Mouse (Mus musculus): ENCODE results near the gene Gata1. TPM values are rescaled to one million over a fixed set of nuclear protein-coding genes. Genes with fewer than 3 reads are reported as not detected.

Gata1 gene
- polyA plus RNA-seq, 1 experiment = 25.7 TPM

GRCm38 (mm10) chrX:7967596-7968201, 10.2 kb downstream of the Gata1 start:
- TF ChIP-seq POLR2A (IDR thresholded peaks at IDR 0.05; ENCODE audit: low read depth, low read length) (no peak), CTCF (IDR thresholded peaks at IDR 0.05; ENCODE audit: extremely low read depth, insufficient read depth, insufficient read length, insufficient replicate concordance) (no peak)
- no peak for DNase-seq (ENCODE audit: low read depth in 1 of 2, low spot score in 2 of 2)
- whole genome bisulfite sequencing = 63% methylated on average over 9 of the region's 9 CpGs
- Histone ChIP-seq H3K4me3 (ENCODE audit: extremely low read depth, insufficient read depth, insufficient read length) (no peak overlapping the region), H3K36me3 (ENCODE audit: control insufficient read depth, insufficient read depth, low read length) (no peaks in the 10 kb centered on the region), H3K27ac (ENCODE audit: insufficient read depth, low read length) (peak overlapping the region; percentile 35; the same call in 1 of the 2 replicates), H3K27me3 (ENCODE audit: control insufficient read depth, insufficient read depth, low read length) (no peaks in the 10 kb centered on the region), H3K4me1 (ENCODE audit: control insufficient read depth, insufficient read depth, insufficient read length) (peaks cover 6% of the 10 kb centered on the region; the same call in 1 of the 2 replicates)

DNA sequence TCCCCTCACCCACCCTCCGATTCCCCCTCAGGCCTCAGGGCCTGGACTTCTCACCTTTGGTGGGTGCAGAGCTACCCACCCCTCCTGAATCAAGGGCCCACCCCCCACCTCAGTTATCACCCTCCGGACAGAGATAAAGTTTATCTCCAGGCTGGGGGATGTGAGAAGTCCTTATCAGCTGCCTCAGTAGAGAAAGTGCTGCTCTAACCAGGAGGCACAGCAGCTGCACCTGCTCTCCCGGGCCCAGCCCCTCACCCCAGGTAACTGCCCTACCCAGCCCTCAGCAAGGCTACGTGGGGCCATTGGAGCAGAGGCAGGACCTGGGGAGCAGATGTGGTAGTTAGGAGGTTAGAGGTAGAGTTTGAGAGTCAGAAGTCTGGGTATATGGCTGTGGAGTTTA, 11.7 kb downstream of the Gata1 start:
- no peak for DNase-seq (ENCODE audit: low read depth in 1 of 2, low spot score in 2 of 2)
- H3K27me3 ChIP-seq (ENCODE audit: control insufficient read depth, insufficient read depth, low read length) = no peaks in the 10 kb centered on the region
- TF ChIP-seq CTCF (IDR thresholded peaks at IDR 0.05; ENCODE audit: extremely low read depth, insufficient read depth, insufficient read length, insufficient replicate concordance) (no peak), POLR2A (IDR thresholded peaks at IDR 0.05; ENCODE audit: low read depth, low read length) (no peak)
- peak overlapping the region; percentile 14; the same call in 1 of the 2 replicates for H3K4me3 ChIP-seq (ENCODE audit: extremely low read depth, insufficient read depth, insufficient read length)
- H3K36me3 ChIP-seq (ENCODE audit: control insufficient read depth, insufficient read depth, low read length) = no peaks in the 10 kb centered on the region
- no peak overlapping the region; the same call in 1 of the 2 replicates for H3K27ac ChIP-seq (ENCODE audit: insufficient read depth, low read length)
- H3K4me1 ChIP-seq (ENCODE audit: control insufficient read depth, insufficient read depth, insufficient read length) = peaks cover 6% of the 10 kb centered on the region; the same call in 1 of the 2 replicates
- 71% methylated on average over 4 of the region's 4 CpGs for WGBS

- 40% methylated on average over 7 of the region's 7 CpGs for WGBS
- Histone ChIP-seq H3K36me3 (ENCODE audit: control insufficient read depth, insufficient read depth, low read length) (no peaks in the 10 kb centered on the region), H3K4me3 (ENCODE audit: extremely low read depth, insufficient read depth, insufficient read length) (no peak overlapping the region), H3K4me1 (ENCODE audit: control insufficient read depth, insufficient read depth, insufficient read length) (peaks cover 6% of the 10 kb centered on the region; the same call in 1 of the 2 replicates), H3K27me3 (ENCODE audit: control insufficient read depth, insufficient read depth, low read length) (no peaks in the 10 kb centered on the region), H3K27ac (ENCODE audit: insufficient read depth, low read length) (no peak overlapping the region)
- no peak for DNase-seq (ENCODE audit: low read depth in 1 of 2, low spot score in 2 of 2)
- TF ChIP-seq POLR2A (IDR thresholded peaks at IDR 0.05; ENCODE audit: low read depth, low read length) = no peak
- no peak for TF ChIP-seq CTCF (IDR thresholded peaks at IDR 0.05; ENCODE audit: extremely low read depth, insufficient read depth, insufficient read length, insufficient replicate concordance)
Observed at GRCm38 (mm10) chrX:7963829-7964626, 13.8 kb downstream of the Gata1 start.

DNA sequence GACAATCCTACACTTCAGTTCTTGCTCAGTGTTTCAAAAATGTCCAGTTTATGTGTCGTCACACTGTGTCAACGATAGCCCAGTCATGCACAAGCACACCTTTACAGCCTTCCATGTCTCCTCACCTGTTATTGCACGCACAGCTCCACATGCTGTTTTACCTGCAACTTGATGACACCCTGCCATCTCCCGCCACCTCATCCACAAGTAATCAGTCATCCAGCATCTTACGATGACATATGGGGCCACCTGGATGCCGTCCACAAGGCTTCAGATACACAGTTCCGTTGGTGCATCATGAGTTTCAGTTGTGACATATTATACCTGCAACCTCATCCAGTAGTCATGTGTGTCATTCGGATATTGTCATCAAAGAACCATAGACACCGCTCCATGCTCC, 19.0 kb downstream of the Gata1 start:
- no peak overlapping the region for H3K4me3 ChIP-seq (ENCODE audit: extremely low read depth, insufficient read depth, insufficient read length)
- 94% methylated on average over 9 of the region's 9 CpGs for WGBS

GRCm38 (mm10) chrX:7950091-7950490, 27.8 kb downstream of the Gata1 start:
- H3K4me3 ChIP-seq (ENCODE audit: extremely low read depth, insufficient read depth, insufficient read length) = no peak overlapping the region
- no peak for DNase-seq (ENCODE audit: low read depth in 1 of 2, low spot score in 2 of 2)
- no peaks in the 10 kb centered on the region; the same call in 1 of the 2 replicates for H3K4me1 ChIP-seq (ENCODE audit: control insufficient read depth, insufficient read depth, insufficient read length)
- H3K27ac ChIP-seq (ENCODE audit: insufficient read depth, low read length) = no peak overlapping the region
- TF ChIP-seq POLR2A (IDR thresholded peaks at IDR 0.05; ENCODE audit: low read depth, low read length) (no peak), CTCF (IDR thresholded peaks at IDR 0.05; ENCODE audit: extremely low read depth, insufficient read depth, insufficient read length, insufficient replicate concordance) (no peak)
- 90% methylated on average over 7 of the region's 7 CpGs for WGBS
- H3K36me3 ChIP-seq (ENCODE audit: control insufficient read depth, insufficient read depth, low read length) = no peaks in the 10 kb centered on the region
- H3K27me3 ChIP-seq (ENCODE audit: control insufficient read depth, insufficient read depth, low read length) = no peaks in the 10 kb centered on the region

More for the DNA sequence above, 19.0 kb downstream of the Gata1 start:
- H3K27ac ChIP-seq (ENCODE audit: insufficient read depth, low read length) = no peak overlapping the region
- H3K36me3 ChIP-seq (ENCODE audit: control insufficient read depth, insufficient read depth, low read length) = no peaks in the 10 kb centered on the region
- DNase-seq (ENCODE audit: low read depth in 1 of 2, low spot score in 2 of 2) = no peak
- peaks cover 4% of the 10 kb centered on the region; the same call in 1 of the 2 replicates for H3K4me1 ChIP-seq (ENCODE audit: control insufficient read depth, insufficient read depth, insufficient read length)
- TF ChIP-seq POLR2A (IDR thresholded peaks at IDR 0.05; ENCODE audit: low read depth, low read length) (no peak), CTCF (IDR thresholded peaks at IDR 0.05; ENCODE audit: extremely low read depth, insufficient read depth, insufficient read length, insufficient replicate concordance) (no peak)
- H3K27me3 ChIP-seq (ENCODE audit: control insufficient read depth, insufficient read depth, low read length) = no peaks in the 10 kb centered on the region

DNA sequence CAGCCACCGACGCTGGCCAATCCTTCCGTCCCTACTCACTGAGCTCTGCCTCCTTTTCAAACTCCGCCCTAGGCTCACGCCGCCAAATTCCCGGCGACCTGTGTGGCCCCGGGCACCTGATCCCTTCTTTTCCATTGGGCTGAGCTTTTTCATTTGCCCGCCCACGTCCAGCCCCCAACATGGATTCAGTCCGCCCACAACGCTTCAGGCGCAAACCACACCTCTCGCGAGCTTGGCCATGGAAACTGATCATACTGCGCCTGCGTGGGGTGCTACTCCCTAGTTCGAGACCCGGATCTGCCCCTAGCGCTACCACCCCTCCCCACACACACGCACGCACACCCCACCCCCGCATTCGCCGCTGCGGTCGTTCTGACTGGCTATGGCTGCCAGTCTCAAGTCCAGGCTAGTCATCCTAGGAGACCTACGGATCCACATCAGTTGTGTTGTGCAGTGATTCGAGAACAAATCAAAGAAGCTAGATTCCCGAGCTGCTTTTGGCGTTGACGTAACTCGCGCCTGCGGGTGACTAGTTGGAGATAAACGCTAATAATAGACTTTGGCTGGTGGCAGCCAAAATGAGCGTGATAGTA, 29.9 kb downstream of the Gata1 start:
- no peak for TF ChIP-seq POLR2A (IDR thresholded peaks at IDR 0.05; ENCODE audit: low read depth, low read length)
- TF ChIP-seq CTCF (IDR thresholded peaks at IDR 0.05; ENCODE audit: extremely low read depth, insufficient read depth, insufficient read length, insufficient replicate concordance) = no peak
- no peaks in the 10 kb centered on the region; the same call in 1 of the 2 replicates for H3K4me1 ChIP-seq (ENCODE audit: control insufficient read depth, insufficient read depth, insufficient read length)
- WGBS = 23% methylated on average over 38 of the region's 38 CpGs
- peak overlapping the region; percentile 69 for H3K4me3 ChIP-seq (ENCODE audit: extremely low read depth, insufficient read depth, insufficient read length)
- peak; percentile 76 to 82 for DNase-seq (ENCODE audit: low read depth in 1 of 2, low spot score in 2 of 2)
- H3K27ac ChIP-seq (ENCODE audit: insufficient read depth, low read length) = 0 out of 2 replicates have a peak overlapping the region, but pooled peaks have one; percentile 13
- no peaks in the 10 kb centered on the region for H3K36me3 ChIP-seq (ENCODE audit: control insufficient read depth, insufficient read depth, low read length)
- no peaks in the 10 kb centered on the region for H3K27me3 ChIP-seq (ENCODE audit: control insufficient read depth, insufficient read depth, low read length)

All from spleen, adult 2 months (tissue).